Mouse (Mus musculus) stomach, postnatal 0 days (tissue): ENCODE data around the gene Hoxb9. TPM values are rescaled to one million over a fixed set of nuclear protein-coding genes. Genes with fewer than 3 reads are reported as not detected.

ENCODE experiments used
- ATAC-seq: fragments of 200-750 bp; cut with Nextera tagmentation; 2 replicates; pipeline ENCODE4 v1.8.0; 2017; ENCODE audit not compliant: low FRiP score, low TSS enrichment
- DNase-seq: peaks from one replicate; pipeline ENCODE4 v3.0.0-alpha.2; 2016; ENCODE audit warnings: low spot score
- H3K27ac ChIP-seq: fragments of 300-500 bp; sonication (generic); replicated peaks from 2 replicates; pipeline ENCODE4 v1.5.1; 2014; ENCODE audit warnings: mild to moderate bottlenecking, control low read depth
- H3K27me3 ChIP-seq: fragments of 300-500 bp; sonication (generic); 2 replicates; pipeline ENCODE4 v1.6.1; 2014; ENCODE audit warnings: low read length; ENCODE audit not compliant: control insufficient read depth, insufficient read depth
- H3K36me3 ChIP-seq: fragments of 300-500 bp; sonication (generic); 2 replicates; pipeline ENCODE4 v1.6.1; 2014; ENCODE audit warnings: low read length, mixed read lengths; ENCODE audit not compliant: control insufficient read depth, insufficient read depth
- H3K4me1 ChIP-seq: fragments of 300-500 bp; sonication (generic); replicated peaks from 2 replicates; pipeline ENCODE4 v1.6.1; 2014; ENCODE audit warnings: antibody characterized with exemption; ENCODE audit not compliant: control insufficient read depth, insufficient read depth
- H3K4me2 ChIP-seq: fragments of 300-500 bp; sonication (generic); replicated peaks from 2 replicates; pipeline ENCODE4 v1.6.1; 2014; ENCODE audit warnings: low read depth, mild to moderate bottlenecking, control low read depth, moderate library complexity
- H3K4me3 ChIP-seq: fragments of 300-500 bp; sonication (generic); 2 replicates; pipeline ENCODE4 v1.5.1; 2014; ENCODE audit warnings: low read depth, low read length, control low read depth
- H3K9ac ChIP-seq: fragments of 300-500 bp; sonication (generic); 2 replicates; pipeline ENCODE4 v1.6.1; 2014; ENCODE audit warnings: mild to moderate bottlenecking, low read length, control low read depth, mixed read lengths
- H3K9me3 ChIP-seq: fragments of 300-500 bp; sonication (generic); 2 replicates; pipeline ENCODE4 v1.6.1; 2016; ENCODE audit warnings: low read length; ENCODE audit not compliant: control insufficient read depth
- CTCF ChIP-seq: IDR thresholded peaks from 2 replicates; pipeline ENCODE4 v1.5.1; 2016; ENCODE audit warnings: antibody characterized with exemption, low read depth, mild to moderate bottlenecking, moderate library complexity
- EP300 ChIP-seq: optimal IDR thresholded peaks from 2 replicates; pipeline ENCODE3; 2016; ENCODE audit warnings: antibody characterized with exemption
- WGBS: fragments of 180-500 bp; shearing (Covaris S2); extraction: QIAGEN DNeasy Blood & Tissue Kit; methylation state at CpG from one replicate; pipeline ENCODE4 v1.1.7; 2014; 5-methylcytosine and 5-hydroxymethylcytosine counted together
- polyA plus RNA-seq: library from polyadenylated mRNA; unstranded; fragments of >200 nt; fragmentation: Nextera tagmentation; extraction: Ambion mirVana; gene quantifications from 2 replicates; pipeline ENCODE4 v1.2.1, GENCODE M21; 2015

The Hoxb9 gene
- polyA plus RNA-seq, 1 experiment from 2014 or later: 0.06 TPM

- no peak for ATAC-seq
- no peak for DNase-seq
- Histone ChIP-seq H3K27ac (no peak overlapping the region), H3K27me3 (peaks cover 38% of the 10 kb centered on the region; the same call in 1 of the 2 replicates), H3K9me3 (no peaks in the 10 kb centered on the region), H3K4me1 (no peaks in the 10 kb centered on the region), H3K4me2 (no peak overlapping the region), H3K4me3 (no peak overlapping the region), H3K9ac (no peak overlapping the region), H3K36me3 (no peaks in the 10 kb centered on the region)
- WGBS: 2% methylated on average over 33 of the region's 33 CpGs
- no peak for TF ChIP-seq EP300
- no peak for TF ChIP-seq CTCF
Measured at GRCm38 (mm10) chr11:96263636-96264389, 7.4 kb upstream of the Hoxb9 start.

- TF ChIP-seq CTCF (no peak), EP300 (no peak)
- Histone ChIP-seq H3K4me2 (no peak overlapping the region), H3K36me3 (no peaks in the 10 kb centered on the region), H3K9me3 (no peaks in the 10 kb centered on the region), H3K4me1 (no peaks in the 10 kb centered on the region), H3K9ac (no peak overlapping the region), H3K27ac (no peak overlapping the region), H3K27me3 (peaks cover 36% of the 10 kb centered on the region; the same call in 1 of the 2 replicates), H3K4me3 (no peak overlapping the region)
- 14% methylated on average over 8 of the region's 8 CpGs for WGBS
- DNase-seq (no peak), ATAC-seq (no peak)
Measured at GRCm38 (mm10) chr11:96264390-96265020, 6.8 kb upstream of the Hoxb9 start.

GRCm38 (mm10) chr11:96265954-96266353 lies 5.3 kb upstream of the Hoxb9 start:
- no peak for DNase-seq
- Histone ChIP-seq H3K27me3 (peaks cover 41% of the 10 kb centered on the region; the same call in 1 of the 2 replicates), H3K36me3 (no peaks in the 10 kb centered on the region), H3K4me1 (no peaks in the 10 kb centered on the region), H3K4me3 (no peak overlapping the region), H3K4me2 (no peak overlapping the region), H3K27ac (no peak overlapping the region), H3K9ac (no peak overlapping the region), H3K9me3 (no peaks in the 10 kb centered on the region)
- no peak for TF ChIP-seq EP300
- TF ChIP-seq CTCF: no peak
- 8% methylated on average over 7 of the region's 7 CpGs for WGBS
- no peak for ATAC-seq

- Histone ChIP-seq H3K9me3 (no peaks in the 10 kb centered on the region), H3K27ac (no peak overlapping the region), H3K4me1 (no peaks in the 10 kb centered on the region; the same call in 1 of the 2 replicates), H3K27me3 (peaks cover 44% of the 10 kb centered on the region; the same call in 1 of the 2 replicates), H3K36me3 (no peaks in the 10 kb centered on the region), H3K9ac (no peak overlapping the region), H3K4me2 (no peak overlapping the region), H3K4me3 (no peak overlapping the region)
- TF ChIP-seq EP300 (no peak), CTCF (no peak)
- DNase-seq (no peak), ATAC-seq (no peak)
- 21% methylated on average over 7 of the region's 7 CpGs for WGBS
Measured at GRCm38 (mm10) chr11:96267021-96267920, 4.0 kb upstream of the Hoxb9 start.

- no peak for DNase-seq
- Histone ChIP-seq H3K9ac (no peak overlapping the region), H3K4me2 (no peak overlapping the region), H3K4me3 (no peak overlapping the region), H3K9me3 (no peaks in the 10 kb centered on the region), H3K27me3 (peaks cover 42% of the 10 kb centered on the region; the same call in 1 of the 2 replicates), H3K27ac (no peak overlapping the region), H3K36me3 (no peaks in the 10 kb centered on the region), H3K4me1 (no peaks in the 10 kb centered on the region; the same call in 1 of the 2 replicates)
- ATAC-seq: no peak
- 10% methylated on average over 1 of the region's 1 CpGs for WGBS
- TF ChIP-seq CTCF (no peak), EP300 (no peak)
Measured at GRCm38 (mm10) chr11:96268031-96268745, 3.1 kb upstream of the Hoxb9 start.
